Comparison of ENCODE assay signal across 17 mouse cellular contexts in genomic region chr7:62365039-62365636, GRCm38 (mm10). TPM values are rescaled to one million over a fixed set of nuclear protein-coding genes. Genes with fewer than 3 reads are reported as not detected.
DNase-seq lines count a peak whose midpoint lies in the region; ATAC-seq and TF ChIP-seq lines count a peak whose summit lies in the region.
"Had no signal": no experiment of that assay in that cellular context is flagged by ENCODE, and none has a peak within 500 bp of the region (broad histone marks: within the 10 kb centered on the region; RNA-seq: fewer than 3 reads in every experiment).

No protein-coding gene starts in this region.

- H3K4me1 ChIP-seq in forebrain, embryonic 16.5 days (replicated peaks; ENCODE audit: control insufficient read depth, insufficient read depth, low read length): no peaks in the 10 kb centered on the region
- H3K4me1 ChIP-seq in hindbrain, postnatal 0 days (ENCODE audit: insufficient read depth, low read length): no peaks in the 10 kb centered on the region
- H3K4me1 ChIP-seq in neural tube, embryonic 12.5 days: no peaks in the 10 kb centered on the region
- no peaks in the 10 kb centered on the region for H3K4me1 ChIP-seq in kidney, embryonic 16.5 days (ENCODE audit: insufficient read depth, low read length)
- H3K4me1 ChIP-seq: embryonic facial prominence, embryonic 15.5 days; heart, embryonic 10.5 days had no signal

- no peaks in the 10 kb centered on the region for H3K27me3 ChIP-seq in forebrain, embryonic 16.5 days (replicated peaks; ENCODE audit: control insufficient read depth, insufficient read depth, low read length)
- no peaks in the 10 kb centered on the region for H3K27me3 ChIP-seq in hindbrain, postnatal 0 days (ENCODE audit: insufficient read depth, low read length)
- H3K27me3 ChIP-seq in neural tube, embryonic 12.5 days (replicated peaks): no peaks in the 10 kb centered on the region
- H3K27me3 ChIP-seq in kidney, embryonic 16.5 days (ENCODE audit: insufficient read depth, low read length): no peaks in the 10 kb centered on the region
- H3K27me3 ChIP-seq: embryonic facial prominence, embryonic 15.5 days had no signal

- H3K4me3 ChIP-seq in forebrain, embryonic 16.5 days (replicated peaks; ENCODE audit: low read length): no peak overlapping the region
- H3K4me3 ChIP-seq in hindbrain, postnatal 0 days (ENCODE audit: low read length): no peak overlapping the region
- H3K4me3 ChIP-seq in neural tube, embryonic 12.5 days: 0 out of 2 replicates have a peak overlapping the region, but pooled peaks have one; percentile 0
- no peak overlapping the region for H3K4me3 ChIP-seq in kidney, embryonic 16.5 days (ENCODE audit: low read length)
- H3K4me3 ChIP-seq: embryonic facial prominence, embryonic 15.5 days; heart, embryonic 10.5 days had no signal

- no peaks in the 10 kb centered on the region for H3K9me3 ChIP-seq in forebrain, embryonic 16.5 days (ENCODE audit: control insufficient read depth, low read length)
- H3K9me3 ChIP-seq in hindbrain, postnatal 0 days (ENCODE audit: low read length): 0 out of 2 replicates have a peak, but pooled peaks cover 2% of the 10 kb centered on the region
- peaks cover 5% of the 10 kb centered on the region; the same call in 1 of the 2 replicates for H3K9me3 ChIP-seq in neural tube, embryonic 12.5 days
- H3K9me3 ChIP-seq in kidney, embryonic 16.5 days (ENCODE audit: low read length): peaks cover 5% of the 10 kb centered on the region; the same call in 1 of the 2 replicates
- H3K9me3 ChIP-seq: embryonic facial prominence, embryonic 15.5 days; heart, embryonic 10.5 days had no signal

- peak overlapping the region; percentile 41 for H3K27ac ChIP-seq in forebrain, embryonic 16.5 days (ENCODE audit: low read length)
- peak overlapping the region; percentile 49 for H3K27ac ChIP-seq in hindbrain, postnatal 0 days
- peak overlapping the region; percentile 37; the same call in 1 of the 2 replicates for H3K27ac ChIP-seq in neural tube, embryonic 12.5 days
- H3K27ac ChIP-seq in kidney, embryonic 16.5 days (ENCODE audit: low read length): no peak overlapping the region
- H3K27ac ChIP-seq: embryonic facial prominence, embryonic 15.5 days; heart, embryonic 10.5 days; liver, embryonic 14.5 days had no signal

- no peak for TF ChIP-seq CTCF in hindbrain, postnatal 0 days (IDR thresholded peaks at IDR 0.05; ENCODE audit: low read depth)

- intact Hi-C loops in heart, postnatal 10 days (cut with DNase I): no loop called here

- peak; percentile 59; the same call in 1 of the 2 replicates for ATAC-seq in forebrain, embryonic 16.5 days
- ATAC-seq in hindbrain, postnatal 0 days: peak; percentile 53; the same call in 1 of the 2 replicates
- ATAC-seq in neural tube, embryonic 12.5 days (ENCODE audit: low FRiP score, low read depth): peak; percentile 81
- ATAC-seq in kidney, embryonic 16.5 days (ENCODE audit: low FRiP score, low TSS enrichment): no peak

- no peaks in the 10 kb centered on the region for H3K36me3 ChIP-seq in forebrain, embryonic 16.5 days (ENCODE audit: control insufficient read depth, insufficient read depth)
- H3K36me3 ChIP-seq in hindbrain, postnatal 0 days (ENCODE audit: insufficient read depth, low read length): no peaks in the 10 kb centered on the region
- H3K36me3 ChIP-seq in neural tube, embryonic 12.5 days: no peaks in the 10 kb centered on the region
- no peaks in the 10 kb centered on the region for H3K36me3 ChIP-seq in kidney, embryonic 16.5 days (ENCODE audit: insufficient read depth, low read length)
- H3K36me3 ChIP-seq: embryonic facial prominence, embryonic 15.5 days; heart, embryonic 10.5 days had no signal

- 55% methylated on average over 7 of the region's 7 CpGs for WGBS in forebrain, embryonic 16.5 days
- WGBS in hindbrain, postnatal 0 days: 54% methylated on average over 7 of the region's 7 CpGs
- WGBS in neural tube, embryonic 12.5 days: 41% methylated on average over 7 of the region's 7 CpGs
- WGBS in kidney, embryonic 16.5 days: 48% methylated on average over 7 of the region's 7 CpGs

- peak overlapping the region; percentile 23 for H3K4me2 ChIP-seq in forebrain, embryonic 16.5 days (ENCODE audit: low read length)
- peak overlapping the region; percentile 8; the same call in 1 of the 2 replicates for H3K4me2 ChIP-seq in hindbrain, postnatal 0 days (ENCODE audit: low read depth, low read length)
- H3K4me2 ChIP-seq in neural tube, embryonic 12.5 days (replicated peaks): peak overlapping the region; percentile 12; the same call in 1 of the 2 replicates
- H3K4me2 ChIP-seq in kidney, embryonic 16.5 days (replicated peaks; ENCODE audit: low read depth, low read length): no peak overlapping the region
- H3K4me2 ChIP-seq: embryonic facial prominence, embryonic 15.5 days had no signal

- H3K9ac ChIP-seq in forebrain, embryonic 16.5 days (replicated peaks; ENCODE audit: low read depth, low read length): no peak overlapping the region; the same call in 1 of the 2 replicates
- 0 out of 2 replicates have a peak overlapping the region, but pooled peaks have one; percentile 0 for H3K9ac ChIP-seq in hindbrain, postnatal 0 days (replicated peaks; ENCODE audit: low read length)
- H3K9ac ChIP-seq in neural tube, embryonic 12.5 days: no peak overlapping the region
- H3K9ac ChIP-seq in kidney, embryonic 16.5 days (replicated peaks; ENCODE audit: low read length): no peak overlapping the region
- H3K9ac ChIP-seq: embryonic facial prominence, embryonic 15.5 days; liver, embryonic 14.5 days had no signal

- DNase-seq in embryo, embryonic 10.5 days (ENCODE audit: low spot score): peak; percentile 26
- peak; percentile 24 for DNase-seq in hindbrain, postnatal 0 days (ENCODE audit: low spot score)
- DNase-seq in right cerebral cortex, postnatal 14 days: no peak
- no peak for DNase-seq in heart, postnatal 10 days
- DNase-seq: gastrocnemius, postnatal 25 days; kidney, adult 11 months; kidney, postnatal 4 days; layer of hippocampus, postnatal 36 days; lung, postnatal 10 days; thymus, postnatal 4 days had no signal

RNA-seq across cellular contexts. Expression of gene Magel2, which starts 11.7 kb away (rescaled TPM):
- polyA plus RNA-seq in forebrain, embryonic 16.5 days (2015; fragmentation: Nextera tagmentation; extraction: Ambion mirVana): 5.1 and 14.1 TPM in 2 replicates
- total RNA-seq in hindbrain, postnatal 0 days (2014; rRNA removed): 17.4 and 18.1 TPM in 2 replicates
- polyA plus RNA-seq in hindbrain, postnatal 0 days (2015; fragmentation: Nextera tagmentation; extraction: Ambion mirVana): 10.5 and 10.6 TPM in 2 replicates
- 7.2 and 8.2 TPM in 2 replicates for polyA plus RNA-seq in neural tube, embryonic 12.5 days (2016; fragmentation: Nextera tagmentation; extraction: Ambion mirVana)
- polyA plus RNA-seq in kidney, embryonic 16.5 days (2015; fragmentation: Nextera tagmentation; extraction: Ambion mirVana): 0.74 and 1.1 TPM in 2 replicates
- total RNA-seq in heart, postnatal 10 days (2021): under 1 TPM; 0.14 to 0.15 TPM
- total RNA-seq: gastrocnemius, postnatal 25 days; heart, postnatal 25 days had no signal

RNA-seq across cellular contexts. Expression of gene Ndn, which starts 18.8 kb away (rescaled TPM):
- 349 and 529 TPM in 2 replicates for polyA plus RNA-seq in forebrain, embryonic 16.5 days (2015; fragmentation: Nextera tagmentation; extraction: Ambion mirVana)
- total RNA-seq in hindbrain, postnatal 0 days (2014; rRNA removed): 346 and 362 TPM in 2 replicates
- 520 and 552 TPM in 2 replicates for polyA plus RNA-seq in hindbrain, postnatal 0 days (2015; fragmentation: Nextera tagmentation; extraction: Ambion mirVana)
- polyA plus RNA-seq in neural tube, embryonic 12.5 days (2016; fragmentation: Nextera tagmentation; extraction: Ambion mirVana): 225 and 251 TPM in 2 replicates
- 76.5 and 81.6 TPM in 2 replicates for polyA plus RNA-seq in kidney, embryonic 16.5 days (2015; fragmentation: Nextera tagmentation; extraction: Ambion mirVana)
- 10 to 100 TPM; 14.2 to 14.3 TPM for total RNA-seq in heart, postnatal 10 days (2021)

RNA-seq across cellular contexts. Expression of gene Mkrn3, which starts 54.8 kb away (rescaled TPM):
- 23.4 and 26.4 TPM in 2 replicates for polyA plus RNA-seq in forebrain, embryonic 16.5 days (2015; fragmentation: Nextera tagmentation; extraction: Ambion mirVana)
- 36.5 and 37.8 TPM in 2 replicates for total RNA-seq in hindbrain, postnatal 0 days (2014; rRNA removed)
- polyA plus RNA-seq in hindbrain, postnatal 0 days (2015; fragmentation: Nextera tagmentation; extraction: Ambion mirVana): 27.0 and 27.8 TPM in 2 replicates
- polyA plus RNA-seq in neural tube, embryonic 12.5 days (2016; fragmentation: Nextera tagmentation; extraction: Ambion mirVana): 17.2 and 17.6 TPM in 2 replicates
- 5.1 and 5.2 TPM in 2 replicates for polyA plus RNA-seq in kidney, embryonic 16.5 days (2015; fragmentation: Nextera tagmentation; extraction: Ambion mirVana)
- 1 to 10 TPM in 1 of 2 experiments, under 1 TPM in 1; 0.92 to 1.0 TPM for total RNA-seq in heart, postnatal 10 days (2021)

Comparison
In these comparisons a context has a peak if more than half of its experiments do, and no peak if none do; other contexts are left out.
1. DNase-seq: peak in embryo, embryonic 10.5 days (single experiment) and hindbrain, postnatal 0 days (single experiment); none in right cerebral cortex, postnatal 14 days (single experiment) and heart, postnatal 10 days (0 of 2).